Mouse (Mus musculus): ENCODE measurements around the gene Tnk2. TPM values are rescaled to one million over a fixed set of nuclear protein-coding genes. Genes with fewer than 3 reads are reported as not detected.
A peak's percentile ranks its signal among the peaks of the same experiment; 100 is the strongest.

Gene Tnk2
- polyA plus RNA-seq, 1 experiment = 202 TPM

GRCm38 (mm10) chr16:32682194-32682593 is 38.5 kb downstream of the Tnk2 start:
- H3K4me3 ChIP-seq (ENCODE audit: insufficient read depth, low read length) = no peak overlapping the region
- no peaks in the 10 kb centered on the region for H3K4me1 ChIP-seq (ENCODE audit: control insufficient read depth, insufficient read depth, low read length)
- H3K27ac ChIP-seq (ENCODE audit: insufficient read depth, low read length) = no peak overlapping the region
- TF ChIP-seq POLR2A (IDR thresholded peaks at IDR 0.05; ENCODE audit: extremely low read depth, insufficient read depth, low read length) (no peak), CTCF (IDR thresholded peaks at IDR 0.05; ENCODE audit: extremely low read depth, insufficient read depth, low read length) (peak; percentile 78)

- TF ChIP-seq CTCF (IDR thresholded peaks at IDR 0.05; ENCODE audit: extremely low read depth, insufficient read depth, low read length) = no peak
- no peak for TF ChIP-seq POLR2A (IDR thresholded peaks at IDR 0.05; ENCODE audit: extremely low read depth, insufficient read depth, low read length)
- H3K27ac ChIP-seq (ENCODE audit: insufficient read depth, low read length) = no peak overlapping the region
- no peaks in the 10 kb centered on the region for H3K4me1 ChIP-seq (ENCODE audit: control insufficient read depth, insufficient read depth, low read length)
- no peak overlapping the region for H3K4me3 ChIP-seq (ENCODE audit: insufficient read depth, low read length)
These were observed 39.2 kb downstream of the Tnk2 start for GRCm38 (mm10) chr16:32682841-32683240.

GRCm38 (mm10) chr16:32683343-32683742 is 39.7 kb downstream of the Tnk2 start:
- H3K4me3 ChIP-seq (ENCODE audit: insufficient read depth, low read length) = no peak overlapping the region
- peak; percentile 59 for TF ChIP-seq CTCF (IDR thresholded peaks at IDR 0.05; ENCODE audit: extremely low read depth, insufficient read depth, low read length)
- no peak for TF ChIP-seq POLR2A (IDR thresholded peaks at IDR 0.05; ENCODE audit: extremely low read depth, insufficient read depth, low read length)
- no peaks in the 10 kb centered on the region for H3K4me1 ChIP-seq (ENCODE audit: control insufficient read depth, insufficient read depth, low read length)
- no peak overlapping the region for H3K27ac ChIP-seq (ENCODE audit: insufficient read depth, low read length)

- Histone ChIP-seq H3K27ac (ENCODE audit: insufficient read depth, low read length) (no peak overlapping the region), H3K4me1 (ENCODE audit: control insufficient read depth, insufficient read depth, low read length) (no peaks in the 10 kb centered on the region), H3K4me3 (ENCODE audit: insufficient read depth, low read length) (no peak overlapping the region)
- TF ChIP-seq POLR2A (IDR thresholded peaks at IDR 0.05; ENCODE audit: extremely low read depth, insufficient read depth, low read length) = no peak
- TF ChIP-seq CTCF (IDR thresholded peaks at IDR 0.05; ENCODE audit: extremely low read depth, insufficient read depth, low read length) = no peak
These were observed 41.7 kb downstream of the Tnk2 start for GRCm38 (mm10) chr16:32685405-32685804.

GRCm38 (mm10) chr16:32685998-32686397 is 42.3 kb downstream of the Tnk2 start:
- Histone ChIP-seq H3K4me3 (ENCODE audit: insufficient read depth, low read length) (no peak overlapping the region), H3K4me1 (ENCODE audit: control insufficient read depth, insufficient read depth, low read length) (no peaks in the 10 kb centered on the region), H3K27ac (ENCODE audit: insufficient read depth, low read length) (no peak overlapping the region)
- TF ChIP-seq POLR2A (IDR thresholded peaks at IDR 0.05; ENCODE audit: extremely low read depth, insufficient read depth, low read length) (no peak), CTCF (IDR thresholded peaks at IDR 0.05; ENCODE audit: extremely low read depth, insufficient read depth, low read length) (no peak)

- Histone ChIP-seq H3K4me3 (ENCODE audit: insufficient read depth, low read length) (no peak overlapping the region), H3K27ac (ENCODE audit: insufficient read depth, low read length) (no peak overlapping the region), H3K4me1 (ENCODE audit: control insufficient read depth, insufficient read depth, low read length) (no peaks in the 10 kb centered on the region)
- TF ChIP-seq POLR2A (IDR thresholded peaks at IDR 0.05; ENCODE audit: extremely low read depth, insufficient read depth, low read length) (no peak), CTCF (IDR thresholded peaks at IDR 0.05; ENCODE audit: extremely low read depth, insufficient read depth, low read length) (0 out of 2 replicates have a peak, but pooled peaks have one; percentile 14)
These were observed 43.5 kb downstream of the Tnk2 start for GRCm38 (mm10) chr16:32687221-32687620.

- H3K27ac ChIP-seq (ENCODE audit: insufficient read depth, low read length) = peak overlapping the region; percentile 62; the same call in 1 of the 2 replicates
- no peak for TF ChIP-seq CTCF (IDR thresholded peaks at IDR 0.05; ENCODE audit: extremely low read depth, insufficient read depth, low read length)
- TF ChIP-seq POLR2A (IDR thresholded peaks at IDR 0.05; ENCODE audit: extremely low read depth, insufficient read depth, low read length) = no peak
- no peak overlapping the region for H3K4me3 ChIP-seq (ENCODE audit: insufficient read depth, low read length)
- no peaks in the 10 kb centered on the region for H3K4me1 ChIP-seq (ENCODE audit: control insufficient read depth, insufficient read depth, low read length)
These were observed 45.1 kb downstream of the Tnk2 start for GRCm38 (mm10) chr16:32688770-32689169.

GRCm38 (mm10) chr16:32689501-32689900 is 45.8 kb downstream of the Tnk2 start:
- H3K4me3 ChIP-seq (ENCODE audit: insufficient read depth, low read length) = no peak overlapping the region
- no peak overlapping the region for H3K27ac ChIP-seq (ENCODE audit: insufficient read depth, low read length)
- no peaks in the 10 kb centered on the region for H3K4me1 ChIP-seq (ENCODE audit: control insufficient read depth, insufficient read depth, low read length)

GRCm38 (mm10) chr16:32696841-32697464 is 53.3 kb downstream of the Tnk2 start:
- no peak for TF ChIP-seq POLR2A (IDR thresholded peaks at IDR 0.05; ENCODE audit: extremely low read depth, insufficient read depth, low read length)
- TF ChIP-seq CTCF (IDR thresholded peaks at IDR 0.05; ENCODE audit: extremely low read depth, insufficient read depth, low read length) = peak; percentile 30; the same call in 1 of the 2 replicates
- H3K4me1 ChIP-seq (ENCODE audit: control insufficient read depth, insufficient read depth, low read length) = no peaks in the 10 kb centered on the region
- H3K27ac ChIP-seq (ENCODE audit: insufficient read depth, low read length) = no peak overlapping the region
- no peak overlapping the region for H3K4me3 ChIP-seq (ENCODE audit: insufficient read depth, low read length)

More at GRCm38 (mm10) chr16:32689501-32689900, 45.8 kb downstream of the Tnk2 start:
- TF ChIP-seq POLR2A (IDR thresholded peaks at IDR 0.05; ENCODE audit: extremely low read depth, insufficient read depth, low read length) = no peak
- TF ChIP-seq CTCF (IDR thresholded peaks at IDR 0.05; ENCODE audit: extremely low read depth, insufficient read depth, low read length) = peak; percentile 92

Data from cortical plate, adult 2 months (tissue).